Mouse (Mus musculus) layer of hippocampus, adult 9-11 months (tissue): ENCODE data around the gene Zfp382.
"Not testable (repeated sequence)": the region's sequence is repeated elsewhere in the genome, so short reads cannot be mapped to it uniquely, and the experiment has no call there.

Source experiments
- DNase-seq: peaks from one replicate; pipeline ENCODE4 v3.0.0; 2022

Gene Zfp382

GRCm38 (mm10) chr7:30154040-30154439, 32.3 kb downstream of the Zfp382 start:
- DNase-seq, result no peak

- no peak for DNase-seq
Measured at GRCm38 (mm10) chr7:30155507-30155906, 33.8 kb downstream of the Zfp382 start.

GRCm38 (mm10) chr7:30163113-30163512, 41.4 kb downstream of the Zfp382 start:
- no peak for DNase-seq

- DNase-seq, result no peak
Measured at GRCm38 (mm10) chr7:30164745-30165144, 43.0 kb downstream of the Zfp382 start.

- peak; percentile 35 for DNase-seq
Measured at GRCm38 (mm10) chr7:30168914-30169582, 47.3 kb downstream of the Zfp382 start.

GRCm38 (mm10) chr7:30169583-30170282, 48.0 kb downstream of the Zfp382 start, which contains the start of gene Zfp146:
Gene Zfp146 (minus strand): TSS chr7:30169750.
- peak; percentile 96 for DNase-seq

- no peak for DNase-seq
Measured at GRCm38 (mm10) chr7:30170283-30170951, 48.7 kb downstream of the Zfp382 start.

- DNase-seq, result no peak
Measured at GRCm38 (mm10) chr7:30176474-30176873, 54.7 kb downstream of the Zfp382 start.

GRCm38 (mm10) chr7:30178256-30178655, 56.5 kb downstream of the Zfp382 start:
- DNase-seq, result no peak

- peak; percentile 61 for DNase-seq
Measured at GRCm38 (mm10) chr7:30181308-30181707, 59.6 kb downstream of the Zfp382 start.

GRCm38 (mm10) chr7:30181929-30182328, 60.2 kb downstream of the Zfp382 start:
- DNase-seq, result not testable (repeated sequence)

GRCm38 (mm10) chr7:30183189-30183588, 61.4 kb downstream of the Zfp382 start:
- not testable (repeated sequence) for DNase-seq

- DNase-seq, result peak; percentile 77
Measured at GRCm38 (mm10) chr7:30183879-30184289, 62.1 kb downstream of the Zfp382 start, which contains the start of gene Cox7a1. Gene Cox7a1 (plus strand): TSS chr7:30184144.
